Mouse (Mus musculus) MEL (cell line): ENCODE measurements around the gene Rtp2.

Experiments
- CTCF ChIP-seq, 3 experiments: IDR thresholded peaks in 2 of 3; conservative IDR thresholded peaks in 1 of 3; 2 replicates each; pipeline ENCODE4 v1.5.1; 2011 to 2012; ENCODE audit warnings: low read length in 3 of 3, low read depth in 2 of 3, mild to moderate bottlenecking in 2 of 3, improper control_type of control experiment in 1 of 3, inconsistent platforms in 1 of 3, mixed read lengths in 1 of 3, moderate library complexity in 1 of 3; ENCODE audit not compliant: control insufficient read depth in 1 of 3, insufficient read depth in 1 of 3, poor library complexity in 1 of 3, severe bottlenecking in 1 of 3
- NELFE ChIP-seq: IDR thresholded peaks from 2 replicates; pipeline ENCODE4 v1.6.1; 2011; ENCODE audit warnings: low read depth, low read length, improper control_type of control experiment
- POLR2A ChIP-seq, 2 experiments: IDR thresholded peaks; 2 replicates each; pipeline ENCODE4 v1.6.1; 2011 to 2012; ENCODE audit warnings: low read length in 2 of 2, mild to moderate bottlenecking in 2 of 2, control low read depth in 1 of 2, improper control_type of control experiment in 1 of 2, low read depth in 1 of 2, moderate library complexity in 1 of 2; ENCODE audit not compliant: control insufficient read depth in 1 of 2, insufficient read depth in 1 of 2, poor library complexity in 1 of 2
- UBTF ChIP-seq: IDR thresholded peaks from 2 replicates; pipeline ENCODE4 v1.6.1; 2012; ENCODE audit warnings: low read depth, mild to moderate bottlenecking, inconsistent platforms, low read length, improper control_type of control experiment, moderate library complexity, borderline replicate concordance; ENCODE audit not compliant: insufficient read depth
- ZKSCAN1 ChIP-seq: IDR thresholded peaks from 2 replicates; pipeline ENCODE4 v1.6.1; 2012; ENCODE audit warnings: low read depth, mild to moderate bottlenecking, inconsistent platforms, low read length, improper control_type of control experiment, moderate library complexity

GRCm38 (mm10) chr16:23978495-23978894 lies 46.3 kb upstream of the Rtp2 start:
- no peak for TF ChIP-seq CTCF (IDR thresholded peaks at IDR 0.05 in 2 of 3, conservative IDR thresholded peaks at IDR 0.05 in 1 of 3; ENCODE audit: control insufficient read depth in 1 of 3, insufficient read depth in 1 of 3, low read depth in 2 of 3, low read length in 3 of 3, poor library complexity in 1 of 3, severe bottlenecking in 1 of 3)
- no peak for TF ChIP-seq POLR2A (IDR thresholded peaks at IDR 0.05; ENCODE audit: control insufficient read depth in 1 of 2, insufficient read depth in 1 of 2, low read depth in 1 of 2, low read length in 2 of 2, poor library complexity in 1 of 2)
- no peak for TF ChIP-seq NELFE
- no peak for TF ChIP-seq UBTF
- no peak for TF ChIP-seq ZKSCAN1
